Mouse (Mus musculus): Measurements from ENCODE around the gene Pold2. TPM values are rescaled to one million over a fixed set of nuclear protein-coding genes. Genes with fewer than 3 reads are reported as not detected.

The Pold2 gene
- total and polyA plus RNA-seq, 3 experiments = 136 to 285 (median 205) TPM

GRCm38 (mm10) chr11:5873192-5873591 is 4.9 kb downstream of the Pold2 start:
- H3K4me3 ChIP-seq (replicated peaks in 1 of 3; ENCODE audit: low read depth in 2 of 3, low read length in 2 of 3, poor library complexity in 1 of 3) = no peak overlapping the region
- dilution Hi-C loops (cut with MboI; ENCODE audit: extremely low pct_ligation_motif_present, extremely low pct_unique_long_range_greater_than_20kb, low sequenced_read_pairs) = no loop called here

GRCm38 (mm10) chr11:5872707-5873106 is 5.4 kb downstream of the Pold2 start:
- no peak overlapping the region for H3K9ac ChIP-seq (ENCODE audit: insufficient read depth, low read depth)
- H3K4me2 ChIP-seq (ENCODE audit: insufficient read depth, low read depth, poor library complexity, severe bottlenecking) = no peak overlapping the region
- H3K9me3 ChIP-seq (replicated peaks; ENCODE audit: low read length) = no peaks in the 10 kb centered on the region
- peaks cover 22% of the 10 kb centered on the region for H3K79me2 ChIP-seq (replicated peaks; ENCODE audit: control insufficient read depth, extremely low read depth, insufficient read depth, poor library complexity, severe bottlenecking)
- TF ChIP-seq USF2 (conservative IDR thresholded peaks at IDR 0.05; ENCODE audit: low read depth, low read length) = no peak
- TF ChIP-seq SMC3 (IDR thresholded peaks at IDR 0.05; ENCODE audit: low read depth, low read length) = no peak
- no peak for TF ChIP-seq MYC (IDR thresholded peaks at IDR 0.05; ENCODE audit: low read depth, low read length)
- no peak for TF ChIP-seq MAFK (IDR thresholded peaks at IDR 0.05; ENCODE audit: insufficient replicate concordance, low read length)
- no peak for TF ChIP-seq KAT2A (IDR thresholded peaks at IDR 0.05; ENCODE audit: insufficient replicate concordance, low read length)
- no peak for TF ChIP-seq ETS1 (conservative IDR thresholded peaks at IDR 0.05; ENCODE audit: low read depth, low read length)
- TF ChIP-seq GABPA (IDR thresholded peaks at IDR 0.05; ENCODE audit: insufficient replicate concordance, low read depth, low read length) = no peak
- no peak for TF ChIP-seq ZC3H11A (IDR thresholded peaks at IDR 0.05; ENCODE audit: low read depth, low read length)
- TF ChIP-seq NELFE (IDR thresholded peaks at IDR 0.05; ENCODE audit: low read depth, low read length) = no peak
- no peak for TF ChIP-seq POLR2AphosphoS2 (IDR thresholded peaks at IDR 0.05; ENCODE audit: low read depth, low read length)
- peaks cover 76 to 92% of the 10 kb centered on the region in 2 experiments for H3K36me3 ChIP-seq (replicated peaks in 1 of 2; ENCODE audit: control insufficient read depth in 1 of 2, insufficient read depth in 1 of 2, low read length in 1 of 2)
- in situ Hi-C loops (cut with MboI; ENCODE audit: low pct_ligation_motif_present, low pct_unique_long_range_greater_than_20kb, low sequenced_read_pairs) (no loop called here), dilution Hi-C loops (cut with MboI; ENCODE audit: extremely low pct_ligation_motif_present, extremely low pct_unique_long_range_greater_than_20kb, low sequenced_read_pairs) (no loop called here)
- H3K27ac ChIP-seq (ENCODE audit: insufficient read depth, low read depth) = no peak overlapping the region
- no peaks in the 10 kb centered on the region for H3K27me3 ChIP-seq (replicated peaks)
- H3K4me3 ChIP-seq (replicated peaks in 1 of 3; ENCODE audit: low read depth in 2 of 3, low read length in 2 of 3, poor library complexity in 1 of 3) = no peak overlapping the region
- DNase-seq (ENCODE audit: extremely low read depth) = no peak
- peaks cover 12 to 34% of the 10 kb centered on the region in 2 experiments for H3K4me1 ChIP-seq (ENCODE audit: control insufficient read depth in 1 of 2, insufficient read depth in 2 of 2)

More at GRCm38 (mm10) chr11:5873192-5873591, 4.9 kb downstream of the Pold2 start:
- Histone ChIP-seq H3K9ac (ENCODE audit: insufficient read depth, low read depth) (no peak overlapping the region), H3K27ac (ENCODE audit: insufficient read depth, low read depth) (no peak overlapping the region), H3K4me2 (ENCODE audit: insufficient read depth, low read depth, poor library complexity, severe bottlenecking) (no peak overlapping the region), H3K27me3 (replicated peaks) (no peaks in the 10 kb centered on the region), H3K9me3 (replicated peaks; ENCODE audit: low read length) (no peaks in the 10 kb centered on the region), H3K79me2 (replicated peaks; ENCODE audit: control insufficient read depth, extremely low read depth, insufficient read depth, poor library complexity, severe bottlenecking) (peaks cover 24% of the 10 kb centered on the region), H3K4me1 (ENCODE audit: control insufficient read depth in 1 of 2, insufficient read depth in 2 of 2) (peaks cover 12 to 34% of the 10 kb centered on the region in 2 experiments), H3K36me3 (replicated peaks in 1 of 2; ENCODE audit: control insufficient read depth in 1 of 2, insufficient read depth in 1 of 2, low read length in 1 of 2) (peaks cover 76 to 87% of the 10 kb centered on the region in 2 experiments)
- in situ Hi-C loops (cut with MboI; ENCODE audit: low pct_ligation_motif_present, low pct_unique_long_range_greater_than_20kb, low sequenced_read_pairs) = no loop called here
- no peak for DNase-seq (ENCODE audit: extremely low read depth)
- TF ChIP-seq ELF1 (IDR thresholded peaks at IDR 0.05; ENCODE audit: low read depth, low read length) = no peak
- TF ChIP-seq GABPA (IDR thresholded peaks at IDR 0.05; ENCODE audit: insufficient replicate concordance, low read depth, low read length) = no peak
- no peak for TF ChIP-seq BHLHE40 (IDR thresholded peaks at IDR 0.05; ENCODE audit: low read depth, low read length)
- no peak for TF ChIP-seq ZC3H11A (IDR thresholded peaks at IDR 0.05; ENCODE audit: low read depth, low read length)
- no peak for TF ChIP-seq JUND (conservative IDR thresholded peaks at IDR 0.05; ENCODE audit: low read depth, low read length)
- no peak for TF ChIP-seq TCF12 (IDR thresholded peaks at IDR 0.05; ENCODE audit: low read depth, low read length)
- TF ChIP-seq PAX5 (IDR thresholded peaks at IDR 0.05; ENCODE audit: low read length) = no peak
- no peak for TF ChIP-seq JUN (IDR thresholded peaks at IDR 0.05; ENCODE audit: insufficient read depth, low read depth, low read length)
- no peak for TF ChIP-seq MAFK (IDR thresholded peaks at IDR 0.05; ENCODE audit: insufficient replicate concordance, low read length)
- no peak for TF ChIP-seq EP300 (IDR thresholded peaks at IDR 0.05; ENCODE audit: low read length)
- TF ChIP-seq SMC3 (IDR thresholded peaks at IDR 0.05; ENCODE audit: low read depth, low read length) = no peak
- TF ChIP-seq HCFC1 (IDR thresholded peaks at IDR 0.05; ENCODE audit: low read depth, low read length) = no peak
- no peak for TF ChIP-seq ZNF384 (IDR thresholded peaks at IDR 0.05; ENCODE audit: low read depth, low read length)
- no peak for TF ChIP-seq ETS1 (conservative IDR thresholded peaks at IDR 0.05; ENCODE audit: low read depth, low read length)
- TF ChIP-seq MYC (IDR thresholded peaks at IDR 0.05; ENCODE audit: low read depth, low read length) = no peak
- no peak for TF ChIP-seq UBTF (IDR thresholded peaks at IDR 0.05; ENCODE audit: low read depth, low read length)
- TF ChIP-seq KAT2A (IDR thresholded peaks at IDR 0.05; ENCODE audit: insufficient replicate concordance, low read length) = no peak
